Mouse (Mus musculus) cerebellum, postnatal 4 days (tissue): ENCODE measurements around the gene Aknad1.

Experiments
- DNase-seq, 2 experiments: peaks; one replicate each; pipeline ENCODE4 v3.0.0; 2022; ENCODE audit warnings: low spot score in 2 of 2, mixed read lengths in 1 of 2

The Aknad1 gene

DNA sequence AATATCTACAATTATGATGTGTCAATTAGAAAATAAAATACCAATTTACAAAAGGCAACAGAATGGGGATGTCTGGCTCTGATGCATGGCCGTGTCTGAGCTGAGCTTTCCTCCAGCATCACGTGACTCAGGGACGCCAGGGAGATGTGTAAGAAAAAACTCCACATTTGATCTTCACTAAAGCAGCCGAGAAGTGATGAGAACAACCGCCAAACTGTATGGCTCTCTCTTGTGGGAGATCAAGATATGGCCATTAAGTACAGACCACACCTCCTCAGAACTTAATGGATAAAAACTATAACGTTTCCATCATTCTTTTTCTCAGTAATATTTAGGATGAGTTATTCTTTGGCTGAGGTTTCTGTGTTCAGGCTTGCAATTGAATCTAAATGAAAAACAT is 11.6 kb downstream of the Aknad1 start:
- no peak for DNase-seq

GRCm38 (mm10) chr3:108751691-108752090 is 12.2 kb downstream of the Aknad1 start:
- DNase-seq: no peak

- DNase-seq: no peak
Measured at GRCm38 (mm10) chr3:108754541-108754940, 15.1 kb downstream of the Aknad1 start.

GRCm38 (mm10) chr3:108755542-108755941 is 16.1 kb downstream of the Aknad1 start:
- DNase-seq: no peak

DNA sequence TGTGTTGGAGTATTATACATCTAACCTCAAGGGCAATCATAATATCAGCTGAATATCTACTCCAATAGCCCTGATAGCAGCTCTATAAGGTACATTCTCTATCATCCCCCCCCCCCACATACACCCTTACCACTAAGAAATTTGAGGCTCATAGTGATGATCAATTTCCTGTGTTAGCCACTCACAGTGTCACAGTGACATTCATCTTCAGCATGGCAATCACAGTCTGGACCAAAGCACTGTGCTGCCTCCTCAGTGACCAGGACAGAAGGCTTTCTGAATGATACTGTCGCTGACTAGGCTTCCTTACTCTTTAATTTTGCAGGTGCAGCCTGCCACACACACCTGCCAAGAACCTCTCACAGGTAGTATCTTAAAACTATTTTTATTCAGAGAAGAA is 16.7 kb downstream of the Aknad1 start:
- no peak for DNase-seq

DNA sequence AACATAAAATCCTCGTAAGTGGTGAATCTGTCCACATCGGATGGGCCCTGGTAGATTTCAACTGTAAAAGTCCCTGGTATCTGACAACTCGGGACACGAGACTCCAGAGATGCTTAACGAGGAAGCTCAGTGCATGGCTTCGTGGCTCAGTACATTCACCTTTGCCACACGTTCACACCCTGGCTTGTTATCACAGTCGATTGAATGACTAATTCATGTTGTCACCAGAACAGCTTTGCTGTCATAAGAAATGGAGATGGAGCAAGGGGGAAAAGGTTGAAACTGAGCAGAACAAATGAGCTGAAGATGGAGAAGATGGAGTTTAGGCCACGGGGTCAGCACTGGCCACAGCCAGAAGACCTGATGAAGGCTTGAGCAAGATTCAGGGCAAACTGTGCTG is 18.1 kb downstream of the Aknad1 start:
- DNase-seq: no peak

GRCm38 (mm10) chr3:108759566-108760420 is 20.3 kb downstream of the Aknad1 start:
- DNase-seq: no peak

- no peak for DNase-seq
Measured at GRCm38 (mm10) chr3:108762597-108763111, 23.2 kb downstream of the Aknad1 start.

GRCm38 (mm10) chr3:108763691-108764090 is 24.2 kb downstream of the Aknad1 start:
- no peak for DNase-seq

DNA sequence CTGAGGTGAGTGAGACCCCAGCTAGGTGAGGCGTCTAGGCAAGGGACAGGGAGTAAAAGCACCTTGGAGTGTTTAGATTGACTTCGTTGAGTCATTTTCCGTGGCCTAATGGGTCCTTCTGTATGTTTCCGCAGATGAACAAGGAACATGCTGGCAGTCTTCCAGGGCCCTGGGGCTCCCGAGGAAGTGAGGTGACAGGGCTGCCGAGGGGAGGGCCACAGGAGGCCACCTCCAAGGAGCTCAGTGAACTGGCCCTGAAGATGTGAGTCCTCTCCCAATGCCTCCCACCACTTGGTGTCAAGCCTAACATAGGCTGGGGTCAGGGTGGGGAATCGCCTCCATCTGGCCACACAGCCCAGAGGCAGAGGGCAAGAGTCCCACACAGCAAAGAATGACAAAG is 25.5 kb downstream of the Aknad1 start:
- no peak for DNase-seq

- no peak for DNase-seq
Measured at GRCm38 (mm10) chr3:108765476-108765875, 26.0 kb downstream of the Aknad1 start.

DNA sequence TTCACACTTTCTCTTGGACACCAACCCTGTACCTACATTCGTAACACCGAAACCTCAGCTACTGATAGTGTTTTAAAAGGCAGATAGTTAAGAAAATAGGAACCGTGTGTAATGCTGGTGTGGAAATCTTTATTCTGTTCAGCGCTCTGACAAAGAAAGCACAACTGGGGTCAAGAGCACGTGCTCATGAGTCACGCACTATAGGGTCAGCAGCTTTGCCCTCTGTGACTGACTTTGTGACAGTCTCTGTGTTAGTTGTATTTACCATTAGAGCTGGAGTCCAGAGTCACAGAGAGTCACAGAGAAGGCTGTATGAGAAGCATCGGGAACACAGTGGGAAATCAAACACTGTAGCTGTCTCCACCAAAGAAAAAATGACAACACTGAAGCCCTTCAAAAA is 27.5 kb downstream of the Aknad1 start:
- DNase-seq: no peak

- DNase-seq: no peak
Measured at GRCm38 (mm10) chr3:108767416-108767815, 28.0 kb downstream of the Aknad1 start.

- DNase-seq: no peak
Measured at GRCm38 (mm10) chr3:108769547-108769946, 30.1 kb downstream of the Aknad1 start.

DNA sequence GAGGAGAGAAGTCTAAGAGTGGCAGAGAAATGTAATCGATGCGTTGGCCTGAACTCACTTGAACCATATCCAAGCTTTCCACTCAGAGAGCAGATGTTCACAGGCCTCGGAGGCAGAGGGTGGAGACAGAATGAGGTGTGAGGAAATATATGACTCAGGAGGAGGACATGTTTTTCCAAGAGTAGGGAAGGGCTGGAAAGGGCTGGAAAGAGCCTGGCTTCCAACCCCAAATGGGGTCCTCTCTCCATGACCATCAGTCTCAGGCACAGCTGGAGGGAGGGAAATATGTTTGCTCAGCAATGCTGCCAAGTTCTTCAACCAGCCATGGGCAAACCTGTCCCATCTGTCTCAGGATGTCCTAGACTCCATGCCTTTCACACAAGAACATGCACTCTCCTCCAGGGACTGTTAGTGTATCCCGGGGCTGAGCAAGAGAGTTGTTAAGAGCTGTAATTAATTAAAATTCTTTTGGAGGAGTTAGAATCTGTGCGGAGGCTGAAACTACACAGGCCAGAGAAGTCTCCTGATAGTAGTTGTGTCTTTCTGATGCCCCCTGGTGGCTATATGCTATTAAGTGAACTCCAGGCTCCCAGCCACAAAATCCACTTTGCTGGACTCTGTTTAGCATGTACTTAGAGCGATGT is 31.4 kb downstream of the Aknad1 start:
- DNase-seq: peak in 1 of 2 experiments; percentile 51

- DNase-seq: no peak
Measured at GRCm38 (mm10) chr3:108772211-108772610, 32.8 kb downstream of the Aknad1 start.

- DNase-seq: no peak
Measured at GRCm38 (mm10) chr3:108772811-108773210, 33.4 kb downstream of the Aknad1 start.

- no peak for DNase-seq
Measured at GRCm38 (mm10) chr3:108778761-108779540, 39.5 kb downstream of the Aknad1 start.

GRCm38 (mm10) chr3:108781238-108781883 is 41.9 kb downstream of the Aknad1 start:
- no peak for DNase-seq

- no peak for DNase-seq
Measured at GRCm38 (mm10) chr3:108781884-108782270, 42.4 kb downstream of the Aknad1 start.

DNA sequence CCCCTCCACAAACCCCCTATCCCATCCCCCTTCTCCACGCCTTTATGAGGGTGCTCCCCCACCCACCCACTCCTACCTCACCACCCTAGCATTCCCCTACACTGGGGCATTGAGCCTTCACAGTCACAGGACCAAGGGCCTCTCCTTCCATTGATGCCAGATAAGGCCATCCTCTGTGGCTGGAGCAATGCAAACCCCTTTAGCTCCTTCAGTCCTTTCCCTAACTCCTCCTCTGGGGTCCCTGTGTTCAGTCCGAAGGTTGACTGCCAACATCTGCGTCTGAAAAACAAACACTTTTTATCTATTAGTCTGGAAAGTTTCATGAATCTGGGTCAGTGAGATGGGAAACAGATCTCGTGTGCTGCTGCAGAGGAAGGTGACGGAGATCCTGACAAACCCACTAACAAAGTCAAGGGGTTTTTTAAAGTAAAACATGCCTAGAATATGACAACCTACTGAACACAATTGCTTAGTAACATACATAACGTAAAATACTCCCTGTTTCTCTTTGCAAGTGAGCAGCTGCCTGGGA is 43.0 kb downstream of the Aknad1 start:
- no peak for DNase-seq
